Mouse (Mus musculus): Measurements from ENCODE around the gene Zfp64.

Gene Zfp64

GRCm38 (mm10) chr2:168948506-168948905 is 6.9 kb downstream of the Zfp64 start:
- DNase-seq (ENCODE audit: low read depth, low spot score): no peak

- DNase-seq (ENCODE audit: low read depth, low spot score): no peak
Measured at GRCm38 (mm10) chr2:168947663-168948062, 7.7 kb downstream of the Zfp64 start.

- DNase-seq (ENCODE audit: low read depth, low spot score): no peak
Measured at GRCm38 (mm10) chr2:168944011-168944410, 11.4 kb downstream of the Zfp64 start.

GRCm38 (mm10) chr2:168939941-168940340 is 15.4 kb downstream of the Zfp64 start:
- DNase-seq (ENCODE audit: low read depth, low spot score): no peak

- no peak for DNase-seq (ENCODE audit: low read depth, low spot score)
Measured at GRCm38 (mm10) chr2:168939261-168939933, 16.0 kb downstream of the Zfp64 start.

GRCm38 (mm10) chr2:168936896-168937295 is 18.5 kb downstream of the Zfp64 start:
- no peak for DNase-seq (ENCODE audit: low read depth, low spot score)

GRCm38 (mm10) chr2:168935165-168935564 is 20.2 kb downstream of the Zfp64 start:
- no peak for DNase-seq (ENCODE audit: low read depth, low spot score)

GRCm38 (mm10) chr2:168931686-168932085 is 23.7 kb downstream of the Zfp64 start:
- no peak for DNase-seq (ENCODE audit: low read depth, low spot score)

GRCm38 (mm10) chr2:168929691-168930090 is 25.7 kb downstream of the Zfp64 start:
- peak; percentile 80 for DNase-seq (ENCODE audit: low read depth, low spot score)

- no peak for DNase-seq (ENCODE audit: low read depth, low spot score)
Measured at GRCm38 (mm10) chr2:168927401-168927800, 28.0 kb downstream of the Zfp64 start.

- DNase-seq (ENCODE audit: low read depth, low spot score): no peak
Measured at GRCm38 (mm10) chr2:168926257-168926810, 29.1 kb downstream of the Zfp64 start.

- peak; percentile 62 for DNase-seq (ENCODE audit: low read depth, low spot score)
Measured at GRCm38 (mm10) chr2:168923706-168924105, 31.7 kb downstream of the Zfp64 start.

GRCm38 (mm10) chr2:168922466-168922865 is 32.9 kb downstream of the Zfp64 start:
- DNase-seq (ENCODE audit: low read depth, low spot score): no peak

- no peak for DNase-seq (ENCODE audit: low read depth, low spot score)
Measured at GRCm38 (mm10) chr2:168920007-168920406, 35.4 kb downstream of the Zfp64 start.

GRCm38 (mm10) chr2:168912901-168913721 is 42.3 kb downstream of the Zfp64 start:
- DNase-seq (ENCODE audit: low read depth, low spot score): no peak

- DNase-seq (ENCODE audit: low read depth, low spot score): peak; percentile 45
Measured at GRCm38 (mm10) chr2:168912051-168912891, 43.1 kb downstream of the Zfp64 start.

GRCm38 (mm10) chr2:168911527-168911926 is 43.9 kb downstream of the Zfp64 start:
- DNase-seq (ENCODE audit: low read depth, low spot score): peak; percentile 45

GRCm38 (mm10) chr2:168906022-168906421 is 49.4 kb downstream of the Zfp64 start:
- DNase-seq (ENCODE audit: low read depth, low spot score): no peak

- no peak for DNase-seq (ENCODE audit: low read depth, low spot score)
Measured at GRCm38 (mm10) chr2:168904846-168905245, 50.5 kb downstream of the Zfp64 start.

GRCm38 (mm10) chr2:168904188-168904587 is 51.2 kb downstream of the Zfp64 start:
- DNase-seq (ENCODE audit: low read depth, low spot score): peak; percentile 76

GRCm38 (mm10) chr2:168902634-168903033 is 52.8 kb downstream of the Zfp64 start:
- peak; percentile 52 for DNase-seq (ENCODE audit: low read depth, low spot score)

GRCm38 (mm10) chr2:168897906-168898305 is 57.5 kb downstream of the Zfp64 start:
- DNase-seq (ENCODE audit: low read depth, low spot score): no peak

All from mesoderm, embryonic 11.5 days (tissue).